Mouse (Mus musculus) MEL-GATA-1-ER (cell line): Measurements from ENCODE around the gene Rft1.
"Not testable (repeated sequence)": the region's sequence is repeated elsewhere in the genome, so short reads cannot be mapped to it uniquely, and the experiment has no call there.

Experiments used
- DNase-seq: peaks from one replicate; pipeline ENCODE4 v3.0.0-alpha.2; 2012; ENCODE audit warnings: low read depth; ENCODE audit errors: extremely low read depth

The Rft1 gene

GRCm38 (mm10) chr14:30671095-30671985 lies 17.2 kb downstream of the Rft1 start:
- DNase-seq = no peak

- DNase-seq = peak; percentile 68
Observed at GRCm38 (mm10) chr14:30671986-30672312, 17.8 kb downstream of the Rft1 start.

GRCm38 (mm10) chr14:30674947-30675346 lies 20.8 kb downstream of the Rft1 start:
- peak; percentile 87 for DNase-seq

- DNase-seq = no peak
Observed at GRCm38 (mm10) chr14:30682131-30682530, 28.0 kb downstream of the Rft1 start.

DNA sequence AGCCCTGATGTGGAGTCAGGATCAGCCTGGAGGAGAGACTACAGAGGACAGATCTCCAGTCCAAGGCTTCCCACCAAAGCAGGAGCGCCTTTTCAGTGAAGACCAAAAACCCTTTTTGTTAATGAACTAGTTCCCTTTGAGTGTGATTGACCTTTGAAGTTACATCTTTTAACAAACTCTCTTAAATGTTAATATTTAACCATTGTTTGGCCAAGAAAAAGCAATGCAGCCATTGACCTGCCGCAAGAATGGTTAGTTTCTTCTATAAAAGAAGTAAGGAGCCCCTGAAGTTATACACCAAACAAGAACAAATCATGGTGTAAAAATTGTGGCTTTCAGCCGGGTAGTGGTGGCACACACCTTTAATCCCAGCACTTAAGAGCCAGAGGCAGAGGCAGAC lies 36.5 kb downstream of the Rft1 start:
- no peak for DNase-seq

DNA sequence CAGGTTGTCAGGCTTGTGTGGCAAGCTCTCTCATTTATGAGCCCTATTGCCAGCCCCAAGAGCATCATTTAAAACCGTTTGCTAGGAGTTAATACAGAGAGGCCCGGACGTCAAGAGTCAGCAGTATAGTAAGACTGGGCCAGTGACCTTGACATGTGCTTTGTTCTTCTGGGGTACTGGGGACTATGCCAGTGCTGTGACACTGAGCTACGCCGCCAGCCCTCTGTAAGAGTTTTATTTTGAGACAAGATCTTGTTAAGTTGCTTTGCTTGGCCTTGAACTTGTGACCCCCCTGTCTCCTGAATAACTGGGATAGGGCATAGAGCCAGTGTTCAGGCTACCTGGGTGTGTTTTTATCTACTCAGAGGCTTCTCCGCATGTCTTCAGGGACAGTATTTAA lies 38.3 kb downstream of the Rft1 start:
- no peak for DNase-seq

DNA sequence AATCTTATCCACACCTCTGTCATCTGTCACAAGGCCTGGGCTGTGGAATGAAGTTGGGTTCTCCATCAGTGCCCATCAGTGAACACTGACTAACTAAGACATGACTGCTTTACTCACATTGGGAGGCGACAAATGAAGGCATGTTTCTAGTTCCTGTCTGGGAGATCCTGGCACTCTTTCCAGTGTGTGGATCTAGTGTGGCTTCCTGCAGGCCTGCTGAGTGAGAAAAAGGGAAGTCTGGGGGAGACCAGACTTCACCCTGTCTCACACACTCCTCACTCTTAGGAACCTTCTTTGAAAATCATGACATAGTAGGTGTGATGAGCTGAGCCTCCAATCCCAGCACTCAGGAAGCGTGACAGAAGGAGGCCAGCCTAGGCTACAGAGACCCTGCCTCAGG lies 40.6 kb downstream of the Rft1 start:
- no peak for DNase-seq

- DNase-seq = no peak
Observed at GRCm38 (mm10) chr14:30695609-30696008, 41.4 kb downstream of the Rft1 start.

DNA sequence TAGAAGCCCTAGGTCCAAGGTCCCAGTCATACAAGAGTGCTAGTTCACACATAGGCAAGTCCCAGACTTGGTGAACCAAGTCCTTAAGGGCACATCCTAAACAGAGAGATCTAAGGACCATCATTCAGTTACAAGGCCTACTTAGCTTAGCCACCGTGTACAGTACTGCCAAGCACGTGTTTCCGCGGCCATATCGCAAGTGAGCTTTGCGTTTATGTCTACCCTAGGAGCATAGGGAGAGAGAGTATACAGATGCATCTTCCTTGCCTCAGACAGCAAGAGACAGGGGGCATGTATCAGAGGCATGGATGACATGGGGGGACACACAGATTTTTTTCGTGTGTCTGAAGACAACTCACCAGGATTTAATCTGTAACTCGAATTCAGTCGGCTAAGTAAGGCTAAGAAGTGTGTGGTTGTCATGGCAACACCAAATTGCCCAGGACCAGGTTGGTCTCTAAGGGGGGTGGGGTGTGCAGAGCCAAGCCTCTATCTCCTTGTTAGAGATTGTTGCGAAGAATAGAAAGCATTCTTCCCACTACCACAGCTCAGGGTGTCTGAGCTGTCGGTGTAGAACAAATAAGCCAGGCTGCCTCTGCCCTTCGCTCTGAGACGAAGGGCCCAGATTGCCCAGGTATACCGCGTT lies 43.4 kb downstream of the Rft1 start:
- DNase-seq = no peak

GRCm38 (mm10) chr14:30699656-30700055 lies 45.5 kb downstream of the Rft1 start:
- DNase-seq = no peak

DNA sequence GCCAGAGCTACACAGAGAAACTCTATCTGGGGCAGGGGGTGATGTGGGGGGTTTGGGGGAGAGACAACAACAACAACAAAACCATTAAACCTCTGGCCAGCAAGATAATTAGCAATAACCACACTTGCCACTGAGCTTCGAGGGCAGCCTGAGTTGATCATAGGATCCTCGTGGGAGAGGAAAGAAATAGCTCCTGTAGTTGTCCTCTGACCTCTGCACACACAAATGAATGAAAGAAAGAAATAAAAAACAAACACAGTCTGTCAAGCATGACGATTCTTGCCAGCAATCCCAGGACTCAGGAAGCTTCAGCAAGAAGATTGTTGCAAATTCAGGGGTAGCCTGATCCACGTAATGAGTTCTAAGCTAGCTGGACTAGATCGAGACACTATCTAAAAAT lies 48.4 kb downstream of the Rft1 start:
- no peak for DNase-seq

DNA sequence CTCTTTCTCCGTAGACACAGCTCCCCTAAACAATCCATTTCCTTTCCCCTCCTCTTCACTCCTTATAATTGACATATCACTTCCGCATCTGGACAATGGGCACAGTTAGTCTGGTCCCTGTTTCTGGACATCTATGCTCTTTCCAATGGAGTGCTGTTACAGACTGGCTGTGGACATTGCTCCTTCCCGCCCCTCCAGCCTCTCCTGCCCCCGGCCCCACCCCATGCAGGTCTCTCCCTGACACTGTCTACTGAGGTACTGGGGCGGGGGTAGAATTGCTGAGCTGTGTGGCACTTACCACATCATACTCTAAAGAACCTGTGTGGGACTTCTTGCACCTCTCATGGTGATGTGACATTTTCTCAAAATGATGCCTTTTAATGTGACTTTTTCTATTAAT lies 48.9 kb downstream of the Rft1 start:
- no peak for DNase-seq

GRCm38 (mm10) chr14:30704098-30704855 lies 50.1 kb downstream of the Rft1 start:
- no peak for DNase-seq

DNA sequence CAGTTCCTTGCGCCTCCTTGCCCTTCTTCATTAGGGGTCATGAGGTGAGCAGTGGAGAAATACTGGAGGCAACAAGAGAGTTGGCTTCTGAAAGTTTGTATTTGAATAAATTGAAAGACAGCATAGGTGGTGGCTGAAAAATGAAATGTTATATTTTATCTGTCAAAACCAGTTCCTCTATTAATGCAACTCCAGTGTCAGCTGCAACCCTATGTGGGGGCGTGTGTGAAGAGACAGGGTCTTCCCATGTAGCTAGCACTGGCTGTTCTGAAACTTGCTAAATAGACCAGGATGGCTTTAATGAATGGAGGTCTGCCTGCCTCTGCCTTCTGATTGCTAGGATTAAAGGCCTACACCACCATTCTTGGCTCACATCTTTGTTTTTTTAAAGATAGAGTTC lies 57.7 kb downstream of the Rft1 start:
- DNase-seq = no peak

DNA sequence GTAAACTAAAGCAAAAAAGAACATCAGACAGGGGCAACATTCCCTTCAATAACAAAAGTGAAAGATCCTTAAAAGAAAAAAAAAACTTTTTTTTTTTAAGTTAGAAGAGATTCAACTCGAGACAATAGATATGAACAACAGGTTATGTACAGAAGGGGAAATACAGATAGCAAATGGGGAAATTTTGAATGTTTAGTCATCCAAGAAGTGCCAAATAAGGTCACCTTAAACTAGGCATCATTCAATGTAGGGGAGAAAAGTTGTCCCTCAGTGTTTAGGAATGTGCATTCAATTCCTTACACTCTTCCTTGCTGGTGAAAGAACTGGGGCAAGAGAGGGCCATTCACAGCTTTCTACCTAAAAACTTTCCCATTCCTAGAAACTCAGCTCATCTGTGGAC lies 59.6 kb downstream of the Rft1 start:
- no peak for DNase-seq

DNA sequence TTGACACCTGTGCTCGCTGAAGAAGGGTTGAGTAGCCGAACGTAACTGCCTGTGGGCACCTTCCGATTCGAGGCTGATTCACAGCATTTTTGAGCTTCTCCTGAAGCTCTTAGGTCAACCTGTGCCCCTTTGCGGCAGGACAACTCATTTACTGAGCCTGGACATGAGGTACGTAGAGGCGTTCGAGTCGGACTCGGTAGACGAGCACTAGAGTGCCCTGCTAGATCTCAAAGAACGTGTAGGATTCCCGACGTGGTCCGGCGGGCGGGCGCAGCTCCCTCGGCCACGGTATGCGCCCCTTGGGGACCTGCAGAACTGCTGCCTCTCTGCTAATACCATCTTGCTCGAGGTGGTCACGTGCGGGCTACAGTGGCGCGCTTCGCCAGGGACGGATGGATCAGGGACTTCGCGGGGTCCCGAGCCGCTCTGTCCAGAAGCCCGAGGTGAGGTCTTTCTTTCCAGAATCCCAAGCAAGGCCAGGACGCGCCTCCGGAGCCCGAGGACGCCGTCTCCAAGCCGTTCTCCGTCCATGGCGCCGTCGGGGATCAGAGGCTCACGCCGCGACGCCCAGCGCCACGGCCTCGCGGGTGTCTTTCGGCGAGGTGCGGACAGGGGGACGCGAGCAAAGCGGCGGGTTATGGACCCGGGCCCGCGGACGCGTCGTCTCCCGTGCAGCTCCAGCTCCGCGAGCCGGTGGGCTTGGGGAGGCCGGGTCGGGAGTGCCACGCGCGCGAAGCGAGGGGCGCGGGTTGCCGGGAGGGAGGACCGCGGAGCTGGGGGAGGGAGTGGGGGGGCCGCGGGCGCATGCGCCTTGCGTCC lies 60.8 kb downstream of the Rft1 start, which contains the start of gene Sfmbt1:
Sfmbt1 (plus strand) TSS at position 51 of the 819 bp plus-strand sequence.
- no peak for DNase-seq

DNA sequence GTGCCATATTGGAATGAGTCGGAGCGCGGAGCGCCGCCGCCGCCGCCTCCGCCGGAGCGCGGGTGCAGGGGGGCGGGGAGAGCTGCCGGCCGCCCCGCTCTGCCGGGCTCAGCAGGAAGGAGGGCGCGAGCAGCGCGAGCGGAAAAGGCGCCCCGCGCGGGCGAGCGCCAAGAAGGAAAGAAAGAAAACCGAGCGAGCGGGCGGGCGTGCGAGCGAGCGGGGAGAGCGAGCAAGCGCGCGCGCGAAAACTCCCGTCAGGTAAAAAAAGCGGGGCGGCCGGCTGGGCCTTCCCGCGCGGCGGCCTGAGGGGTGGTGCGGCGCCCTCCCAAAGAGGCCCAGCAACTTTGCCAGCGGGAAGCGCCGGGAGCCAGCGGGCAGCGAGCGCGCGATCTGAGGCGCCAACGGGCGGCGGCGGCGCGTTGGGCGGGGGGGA lies 61.5 kb downstream of the Rft1 start:
- DNase-seq = no peak

DNA sequence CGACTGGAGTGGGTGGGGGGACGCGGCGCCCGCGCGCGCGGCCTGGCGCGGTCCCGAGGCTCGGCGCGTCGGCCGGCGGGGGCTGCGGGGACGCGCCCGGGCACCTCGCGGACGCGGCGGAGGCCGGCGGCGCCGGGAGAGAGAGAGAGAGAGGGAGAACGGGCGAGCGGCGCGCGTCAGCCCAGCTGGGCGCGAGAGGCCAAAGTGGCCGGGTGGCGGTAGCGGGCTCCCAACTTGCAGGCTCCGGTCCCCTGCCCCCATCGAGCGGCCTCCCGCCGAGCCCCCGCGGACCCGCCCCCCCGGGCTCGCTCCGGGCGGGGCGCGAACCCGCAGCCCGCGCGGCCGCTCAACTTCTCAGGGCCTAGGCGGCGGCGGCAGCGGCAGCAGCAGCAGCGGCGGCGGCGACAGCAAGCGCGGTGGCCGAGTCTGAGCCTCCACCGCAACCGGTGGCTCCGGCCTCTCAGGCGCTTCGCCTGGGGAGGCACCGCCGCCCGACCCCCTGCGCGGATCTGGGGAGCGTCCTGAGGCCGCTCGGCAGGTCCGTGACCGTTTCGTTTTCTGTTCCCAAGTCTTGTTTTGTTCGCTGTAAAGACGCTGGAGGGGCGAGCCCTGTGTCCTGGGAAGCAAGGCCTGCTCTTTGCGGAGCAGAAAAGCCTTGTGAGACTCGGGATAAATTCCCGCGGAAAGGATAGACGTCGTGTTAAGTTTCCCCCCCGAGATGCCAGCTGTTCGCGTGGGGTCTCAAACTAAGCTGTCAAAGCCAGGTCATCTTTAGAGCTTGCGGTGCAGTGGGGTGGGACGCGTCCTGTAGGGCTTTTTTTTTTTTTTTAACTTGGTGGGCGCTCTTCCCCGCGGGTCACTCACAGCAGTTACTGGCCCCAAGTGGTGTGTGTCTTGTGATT lies 62.1 kb downstream of the Rft1 start:
- no peak for DNase-seq

DNA sequence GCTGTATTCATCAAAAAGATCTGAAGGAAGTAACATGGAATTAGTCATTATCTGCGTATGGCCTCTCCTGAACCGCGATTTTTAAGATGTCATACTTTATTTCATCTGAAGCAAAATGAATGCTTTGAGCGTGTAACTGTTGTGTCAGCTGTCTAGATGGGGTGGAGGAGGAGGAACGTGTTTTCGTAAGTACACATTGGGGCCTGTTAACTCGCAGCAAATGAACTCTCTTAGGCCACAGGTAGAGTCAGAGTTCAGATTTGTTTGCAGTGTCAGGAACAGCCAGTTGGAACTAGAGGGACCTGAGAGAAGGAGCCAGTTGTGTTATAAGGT lies 62.8 kb downstream of the Rft1 start:
- no peak for DNase-seq

- DNase-seq = not testable (repeated sequence)
Observed at GRCm38 (mm10) chr14:30718696-30719095, 64.5 kb downstream of the Rft1 start.
